Mouse (Mus musculus) CH12.LX (cell line): ENCODE results near the gene Gm11020. TPM values are rescaled to one million over a fixed set of nuclear protein-coding genes. Genes with fewer than 3 reads are reported as not detected.

ENCODE experiments used
- DNase-seq: peaks from one replicate; pipeline ENCODE4 v3.0.0-alpha.2; 2013; ENCODE audit errors: extremely low read depth
- H3K27ac ChIP-seq: 2 replicates; pipeline ENCODE4 v1.5.1; 2012; ENCODE audit warnings: low read depth, mild to moderate bottlenecking, control low read depth, moderate library complexity; ENCODE audit not compliant: insufficient read depth
- H3K27me3 ChIP-seq: replicated peaks from 2 replicates; pipeline ENCODE3; 2012; ENCODE audit warnings: inconsistent platforms
- H3K36me3 ChIP-seq, 2 experiments: replicated peaks in 1 of 2; 2 replicates each; pipeline versions ENCODE3 to v1.6.1; 2012; ENCODE audit warnings: inconsistent platforms in 1 of 2, low read length in 1 of 2, mild to moderate bottlenecking in 1 of 2, mixed read lengths in 1 of 2, moderate library complexity in 1 of 2; ENCODE audit not compliant: control insufficient read depth in 1 of 2, insufficient read depth in 1 of 2
- H3K4me1 ChIP-seq, 2 experiments: 2 replicates each; pipeline ENCODE4 v1.6.1; 2012; ENCODE audit warnings: inconsistent platforms in 1 of 2, moderate library complexity in 1 of 2; ENCODE audit not compliant: insufficient read depth in 2 of 2, control insufficient read depth in 1 of 2
- H3K4me2 ChIP-seq: 2 replicates; pipeline ENCODE4 v1.6.1; 2012; ENCODE audit warnings: low read depth, mild to moderate bottlenecking, control low read depth; ENCODE audit not compliant: poor library complexity, insufficient read depth, severe bottlenecking
- H3K4me3 ChIP-seq, 3 experiments: fragments of 150-350 bp in 1 of 3; sonication (generic) in 1 of 3; replicated peaks in 1 of 3; 2 replicates each; pipeline versions ENCODE3 to v1.5.1; 2011 to 2012; ENCODE audit warnings: low read depth in 2 of 3, low read length in 2 of 3, mild to moderate bottlenecking in 2 of 3, moderate library complexity in 2 of 3, control low read depth in 1 of 3, improper control_type of control experiment in 1 of 3, inconsistent platforms in 1 of 3, mixed read lengths in 1 of 3; ENCODE audit not compliant: poor library complexity in 1 of 3
- H3K79me2 ChIP-seq: replicated peaks from 2 replicates; pipeline ENCODE4 v1.6.1; 2012; ENCODE audit warnings: mild to moderate bottlenecking, moderate library complexity; ENCODE audit not compliant: control insufficient read depth, poor library complexity, insufficient read depth, severe bottlenecking; ENCODE audit errors: extremely low read depth
- H3K9ac ChIP-seq: 2 replicates; pipeline ENCODE4 v1.6.1; 2012; ENCODE audit warnings: low read depth, mild to moderate bottlenecking, control low read depth, moderate library complexity; ENCODE audit not compliant: insufficient read depth
- H3K9me3 ChIP-seq: replicated peaks from 2 replicates; pipeline ENCODE3; 2012; ENCODE audit warnings: low read length, inconsistent platforms, mixed read lengths
- CHD1 ChIP-seq: IDR thresholded peaks from 2 replicates; pipeline ENCODE4 v1.6.1; 2012; ENCODE audit warnings: low read depth, low read length, improper control_type of control experiment, inconsistent platforms
- CHD2 ChIP-seq: IDR thresholded peaks from 2 replicates; pipeline ENCODE4 v1.6.1; 2011; ENCODE audit warnings: low read length, improper control_type of control experiment
- CTCF ChIP-seq, 2 experiments: IDR thresholded peaks in 1 of 2; conservative IDR thresholded peaks in 1 of 2; 2 replicates each; pipeline ENCODE4 v1.5.1; 2011 to 2012; ENCODE audit warnings: low read depth in 2 of 2, low read length in 2 of 2, improper control_type of control experiment in 1 of 2, inconsistent platforms in 1 of 2, mild to moderate bottlenecking in 1 of 2, moderate library complexity in 1 of 2
- EP300 ChIP-seq: IDR thresholded peaks from 2 replicates; pipeline ENCODE4 v1.6.1; 2011; ENCODE audit warnings: low read length, improper control_type of control experiment
- GABPA ChIP-seq: IDR thresholded peaks from 2 replicates; pipeline ENCODE4 v1.6.1; 2012; ENCODE audit warnings: low read depth, low read length, improper control_type of control experiment, inconsistent platforms; ENCODE audit not compliant: insufficient replicate concordance
- JUN ChIP-seq: IDR thresholded peaks from 2 replicates; pipeline ENCODE4 v1.6.1; 2011; ENCODE audit warnings: low read depth, mild to moderate bottlenecking, low read length, improper control_type of control experiment, moderate library complexity; ENCODE audit not compliant: insufficient read depth
- KAT2A ChIP-seq: IDR thresholded peaks from 2 replicates; pipeline ENCODE4 v1.6.1; 2012; ENCODE audit warnings: low read length, improper control_type of control experiment, inconsistent platforms; ENCODE audit not compliant: insufficient replicate concordance
- MAZ ChIP-seq: IDR thresholded peaks from 2 replicates; pipeline ENCODE4 v1.6.1; 2012; ENCODE audit warnings: low read depth, mild to moderate bottlenecking, inconsistent platforms, low read length, improper control_type of control experiment, moderate library complexity
- MEF2A ChIP-seq: IDR thresholded peaks from 2 replicates; pipeline ENCODE4 v1.6.1; 2014; ENCODE audit warnings: low read depth, mild to moderate bottlenecking, inconsistent platforms, low read length, improper control_type of control experiment, borderline replicate concordance
- MYC ChIP-seq: IDR thresholded peaks from 2 replicates; pipeline ENCODE4 v1.6.1; 2011; ENCODE audit warnings: low read depth, mild to moderate bottlenecking, improper control_type of control experiment, low read length
- POLR2AphosphoS2 ChIP-seq: IDR thresholded peaks from 2 replicates; pipeline ENCODE4 v1.6.1; 2011; ENCODE audit warnings: low read depth, low read length, improper control_type of control experiment
- RAD21 ChIP-seq: IDR thresholded peaks from 2 replicates; pipeline ENCODE4 v1.6.1; 2011; ENCODE audit warnings: low read depth, mild to moderate bottlenecking, low read length, improper control_type of control experiment, moderate library complexity
- TCF12 ChIP-seq: IDR thresholded peaks from 2 replicates; pipeline ENCODE4 v1.6.1; 2014; ENCODE audit warnings: low read depth, mild to moderate bottlenecking, inconsistent platforms, low read length, improper control_type of control experiment
- UBTF ChIP-seq: IDR thresholded peaks from 2 replicates; pipeline ENCODE4 v1.6.1; 2012; ENCODE audit warnings: low read depth, mild to moderate bottlenecking, inconsistent platforms, low read length, improper control_type of control experiment, moderate library complexity
- ZKSCAN1 ChIP-seq: IDR thresholded peaks from 2 replicates; pipeline ENCODE4 v1.6.1; 2012; ENCODE audit warnings: low read depth, inconsistent platforms, low read length, improper control_type of control experiment, borderline replicate concordance
- ZMIZ1 ChIP-seq: IDR thresholded peaks from 2 replicates; pipeline ENCODE4 v1.6.1; 2012; ENCODE audit warnings: low read depth, mild to moderate bottlenecking, inconsistent platforms, low read length, improper control_type of control experiment
- dilution Hi-C: fragments of 300-500 bp; cut with MboI; formaldehyde crosslinking; loops from 2 replicates; pipeline ENCODE4 v1.14.3; 2020; ENCODE audit warnings: low sequenced_read_pairs; ENCODE audit not compliant: extremely low pct_unique_long_range_greater_than_20kb, extremely low pct_ligation_motif_present
- in situ Hi-C: fragments of 300-500 bp; cut with MboI; formaldehyde crosslinking; loops from 3 replicates; pipeline ENCODE4 v1.14.3; 2019; ENCODE audit warnings: low sequenced_read_pairs, low pct_ligation_motif_present, low pct_unique_long_range_greater_than_20kb, mixed read lengths
- polyA plus RNA-seq: library from polyadenylated mRNA; unstranded; fragments of >175 nt; gene quantifications from 2 replicates; pipeline ENCODE4 v1.2.1, GENCODE M21; 2012; ENCODE audit warnings: low read depth; ENCODE audit not compliant: insufficient read length
- total RNA-seq, 2 experiments: library from RNA; depleted of rRNA; stranded (reverse); fragments of 300-350 nt in 1 of 2; fragments of >200 nt in 1 of 2; gene quantifications; 2 replicates each; pipeline ENCODE4 v1.2.3; 2012 to 2014

The Gm11020 gene
- total and polyA plus RNA-seq, 3 experiments: not detected

DNA sequence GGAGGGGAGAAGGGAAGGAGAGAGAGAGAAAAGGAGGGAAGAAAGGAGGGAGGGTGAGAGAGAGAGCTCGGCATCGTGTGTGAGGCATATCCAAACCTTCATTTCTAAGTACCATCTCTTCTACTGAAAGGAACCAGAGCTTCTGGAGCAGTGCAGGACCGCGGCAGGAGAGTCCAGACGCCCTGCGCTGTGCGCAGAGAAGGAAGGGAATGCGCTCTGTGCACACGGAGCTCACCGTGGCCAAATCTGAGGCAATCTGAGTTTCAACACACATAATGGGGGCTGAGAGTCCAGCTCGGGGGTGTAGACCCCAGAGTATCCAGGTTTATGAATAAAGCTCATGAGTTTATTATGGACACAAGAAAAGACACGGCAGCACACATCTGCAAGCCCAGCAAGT is 48.2 kb downstream of the Gm11020 start:
- Histone ChIP-seq H3K9ac (no peak overlapping the region), H3K4me1 (peaks cover 15 to 22% of the 10 kb centered on the region in 2 experiments), H3K27me3 (no peaks in the 10 kb centered on the region), H3K9me3 (no peaks in the 10 kb centered on the region), H3K79me2 (no peaks in the 10 kb centered on the region), H3K4me3 (no peak overlapping the region), H3K4me2 (no peak overlapping the region), H3K27ac (no peak overlapping the region), H3K36me3 (peaks cover 0 to 3% of the 10 kb centered on the region in 2 experiments)
- no peak for DNase-seq
- in situ Hi-C loops: loop anchor here (25.0 kb wide), 1 partner anchor 168 kb away; the partner anchor contains the start of genes Car7 and Nae1
- TF ChIP-seq JUN (no peak), GABPA (no peak), MAZ (no peak), CHD1 (no peak), KAT2A (no peak), ZKSCAN1 (no peak)
- dilution Hi-C loops: no loop called here

DNA sequence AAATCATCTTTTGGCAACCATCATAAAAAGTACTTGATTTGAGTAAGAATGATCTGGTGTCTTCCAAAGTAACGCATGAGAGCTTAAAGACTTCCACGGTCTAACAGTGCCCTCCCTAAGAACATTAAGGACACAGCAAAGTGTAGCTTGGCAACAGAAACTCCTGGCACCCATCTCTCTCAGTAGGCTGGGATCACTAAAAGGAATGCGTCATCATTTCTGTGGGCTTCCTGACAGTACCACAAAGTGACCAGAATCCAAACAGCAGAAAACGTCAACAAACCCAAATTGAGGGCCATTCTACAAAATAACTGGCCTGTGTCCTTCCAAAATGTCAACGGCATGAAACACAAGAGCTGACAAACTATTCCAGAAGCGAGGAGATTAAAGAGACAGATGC is 48.7 kb downstream of the Gm11020 start:
- Histone ChIP-seq H3K79me2 (no peaks in the 10 kb centered on the region), H3K4me3 (no peak overlapping the region), H3K4me1 (peaks cover 15 to 26% of the 10 kb centered on the region in 2 experiments), H3K36me3 (peaks cover 0 to 3% of the 10 kb centered on the region in 2 experiments), H3K27ac (no peak overlapping the region), H3K9me3 (no peaks in the 10 kb centered on the region), H3K4me2 (no peak overlapping the region), H3K9ac (no peak overlapping the region), H3K27me3 (no peaks in the 10 kb centered on the region)
- dilution Hi-C loops: no loop called here
- in situ Hi-C loops: loop anchor here (25.0 kb wide), 1 partner anchor 167 kb away; the partner anchor contains the start of genes Car7 and Nae1
- TF ChIP-seq EP300 (no peak), RAD21 (no peak), MYC (no peak), CTCF (conservative IDR thresholded peaks at IDR 0.05 in 1 of 2, IDR thresholded peaks at IDR 0.05 in 1 of 2; ENCODE audit: low read depth in 2 of 2, low read length in 2 of 2) (no peak), JUN (no peak), CHD2 (no peak), CHD1 (no peak), UBTF (no peak), GABPA (no peak), POLR2AphosphoS2 (no peak), TCF12 (no peak), ZMIZ1 (no peak), MEF2A (no peak)
- DNase-seq: no peak
